Mouse (Mus musculus): ENCODE results near the gene Sh3bp4. TPM values are rescaled to one million over a fixed set of nuclear protein-coding genes. Genes with fewer than 3 reads are reported as not detected.

Gene Sh3bp4
- total RNA-seq, 2 experiments from 2014 or later: 22.4 to 27.9 TPM

- intact Hi-C loops (cut with DNase I): no loop called here
Observed at GRCm38 (mm10) chr1:89088748-89089288, 18.6 kb downstream of the Sh3bp4 start.

GRCm38 (mm10) chr1:89089821-89090600, 19.8 kb downstream of the Sh3bp4 start:
- intact Hi-C loops (cut with DNase I): no loop called here
- no peak for DNase-seq (ENCODE audit: low spot score in 2 of 2)

More at GRCm38 (mm10) chr1:89088748-89089288, 18.6 kb downstream of the Sh3bp4 start:
- DNase-seq (ENCODE audit: low spot score in 2 of 2): no peak

GRCm38 (mm10) chr1:89090676-89091075, 20.5 kb downstream of the Sh3bp4 start:
- DNase-seq (ENCODE audit: low spot score in 2 of 2): no peak
- intact Hi-C loops (cut with DNase I): no loop called here

- intact Hi-C loops (cut with DNase I): no loop called here
- no peak for DNase-seq (ENCODE audit: low spot score in 2 of 2)
Observed at GRCm38 (mm10) chr1:89092019-89092418, 21.8 kb downstream of the Sh3bp4 start.

- intact Hi-C loops (cut with DNase I): no loop called here
- DNase-seq (ENCODE audit: low spot score in 2 of 2): peak; percentile 77 to 88
Observed at GRCm38 (mm10) chr1:89092442-89092991, 22.3 kb downstream of the Sh3bp4 start.

GRCm38 (mm10) chr1:89093696-89094095, 23.5 kb downstream of the Sh3bp4 start:
- DNase-seq (ENCODE audit: low spot score in 2 of 2): no peak
- intact Hi-C loops (cut with DNase I): no loop called here

- no peak for DNase-seq (ENCODE audit: low spot score in 2 of 2)
- intact Hi-C loops (cut with DNase I): no loop called here
Observed at GRCm38 (mm10) chr1:89094416-89094815, 24.2 kb downstream of the Sh3bp4 start.

GRCm38 (mm10) chr1:89095642-89096424, 25.6 kb downstream of the Sh3bp4 start:
- no peak for DNase-seq (ENCODE audit: low spot score in 2 of 2)
- intact Hi-C loops (cut with DNase I): no loop called here

GRCm38 (mm10) chr1:89102231-89103003, 32.2 kb downstream of the Sh3bp4 start:
- intact Hi-C loops (cut with DNase I): no loop called here
- DNase-seq (ENCODE audit: low spot score in 2 of 2): no peak

GRCm38 (mm10) chr1:89103004-89103263, 32.7 kb downstream of the Sh3bp4 start:
- DNase-seq (ENCODE audit: low spot score in 2 of 2): no peak
- intact Hi-C loops (cut with DNase I): no loop called here

- DNase-seq (ENCODE audit: low spot score in 2 of 2): no peak
- intact Hi-C loops (cut with DNase I): no loop called here
Observed at GRCm38 (mm10) chr1:89103505-89103904, 33.3 kb downstream of the Sh3bp4 start.

GRCm38 (mm10) chr1:89104066-89104765, 34.0 kb downstream of the Sh3bp4 start:
- intact Hi-C loops (cut with DNase I): no loop called here
- no peak for DNase-seq (ENCODE audit: low spot score in 2 of 2)

- DNase-seq (ENCODE audit: low spot score in 2 of 2): no peak
- intact Hi-C loops (cut with DNase I): no loop called here
Observed at GRCm38 (mm10) chr1:89105891-89106830, 35.9 kb downstream of the Sh3bp4 start.

GRCm38 (mm10) chr1:89107466-89107865, 37.3 kb downstream of the Sh3bp4 start:
- intact Hi-C loops (cut with DNase I): no loop called here
- DNase-seq (ENCODE audit: low spot score in 2 of 2): no peak

- DNase-seq (ENCODE audit: low spot score in 2 of 2): no peak
- intact Hi-C loops (cut with DNase I): no loop called here
Observed at GRCm38 (mm10) chr1:89108340-89108896, 38.2 kb downstream of the Sh3bp4 start.

- intact Hi-C loops (cut with DNase I): no loop called here
- DNase-seq (ENCODE audit: low spot score in 2 of 2): no peak
Observed at GRCm38 (mm10) chr1:89109767-89110166, 39.6 kb downstream of the Sh3bp4 start.

GRCm38 (mm10) chr1:89110767-89111534, 40.7 kb downstream of the Sh3bp4 start:
- intact Hi-C loops (cut with DNase I): no loop called here
- DNase-seq (ENCODE audit: low spot score in 2 of 2): no peak

All from left cerebral cortex, postnatal 14 days (tissue).